Mouse (Mus musculus): ENCODE results near the gene Ankrd24. TPM values are rescaled to one million over a fixed set of nuclear protein-coding genes. Genes with fewer than 3 reads are reported as not detected.
A peak's percentile ranks its signal among the peaks of the same experiment; 100 is the strongest.
"Not testable (repeated sequence)": the region's sequence is repeated elsewhere in the genome, so short reads cannot be mapped to it uniquely, and the experiment has no call there.

Ankrd24 gene
- polyA plus RNA-seq, 1 experiment from 2014 or later = 15.2 TPM

DNA sequence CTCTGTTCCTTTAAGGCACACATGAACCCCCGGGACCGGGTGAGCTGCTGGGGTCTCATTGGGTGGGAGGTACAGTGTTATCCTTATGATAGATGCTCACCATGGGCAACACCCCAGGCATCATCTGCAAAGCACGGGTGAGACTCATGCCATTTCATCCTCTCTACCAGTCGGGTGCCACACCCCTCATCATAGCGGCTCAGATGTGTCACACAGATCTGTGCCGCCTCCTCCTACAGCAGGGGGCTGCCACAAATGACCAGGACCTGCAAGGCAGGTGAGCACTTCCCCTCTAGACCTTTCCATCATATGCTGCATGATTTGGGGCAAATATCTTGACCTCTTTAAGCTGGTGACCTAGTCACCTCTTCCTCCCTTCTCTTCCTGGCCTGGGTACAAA lies 9.8 kb downstream of the Ankrd24 start:
- no peaks in the 10 kb centered on the region for H3K36me3 ChIP-seq
- no peaks in the 10 kb centered on the region for H3K27me3 ChIP-seq
- ATAC-seq (replicated peaks; ENCODE audit: low FRiP score) = no peak
- H3K4me1 ChIP-seq = peaks cover 34% of the 10 kb centered on the region
- 78% methylated on average over 6 of the region's 6 CpGs for WGBS
- H3K27ac ChIP-seq = no peak overlapping the region
- no peak overlapping the region for H3K4me2 ChIP-seq
- H3K9ac ChIP-seq = no peak overlapping the region
- no peak overlapping the region for H3K4me3 ChIP-seq (replicated peaks)
- H3K9me3 ChIP-seq (replicated peaks) = no peaks in the 10 kb centered on the region

DNA sequence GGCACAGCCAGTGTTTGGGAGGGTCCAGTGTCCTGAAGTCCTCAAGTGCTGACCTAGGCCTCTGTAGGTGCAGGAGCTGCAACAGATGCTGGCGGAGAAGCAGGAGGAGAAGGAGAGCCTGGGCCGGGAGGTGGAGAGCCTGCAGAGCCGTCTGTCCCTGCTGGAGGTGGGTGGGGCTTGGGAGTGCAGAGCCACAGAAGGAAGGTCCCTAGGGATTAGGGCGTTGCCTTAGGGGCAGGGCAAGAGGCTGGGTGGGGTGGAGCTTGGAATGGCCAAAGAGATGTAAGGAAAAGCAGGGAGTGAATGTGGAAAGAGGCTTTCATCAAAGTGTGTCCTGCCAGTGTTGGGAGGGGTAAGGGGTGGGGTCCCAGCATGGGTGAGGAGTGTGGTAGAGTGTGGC lies 12.5 kb downstream of the Ankrd24 start:
- not testable (repeated sequence) for H3K27ac ChIP-seq; H3K27me3 ChIP-seq; H3K4me3 ChIP-seq (replicated peaks); H3K9me3 ChIP-seq (replicated peaks); H3K36me3 ChIP-seq; ATAC-seq (replicated peaks; ENCODE audit: low FRiP score); H3K9ac ChIP-seq; H3K4me2 ChIP-seq
- WGBS = 54% methylated on average over 4 of the region's 4 CpGs
- peaks cover 26% of the 10 kb centered on the region for H3K4me1 ChIP-seq

DNA sequence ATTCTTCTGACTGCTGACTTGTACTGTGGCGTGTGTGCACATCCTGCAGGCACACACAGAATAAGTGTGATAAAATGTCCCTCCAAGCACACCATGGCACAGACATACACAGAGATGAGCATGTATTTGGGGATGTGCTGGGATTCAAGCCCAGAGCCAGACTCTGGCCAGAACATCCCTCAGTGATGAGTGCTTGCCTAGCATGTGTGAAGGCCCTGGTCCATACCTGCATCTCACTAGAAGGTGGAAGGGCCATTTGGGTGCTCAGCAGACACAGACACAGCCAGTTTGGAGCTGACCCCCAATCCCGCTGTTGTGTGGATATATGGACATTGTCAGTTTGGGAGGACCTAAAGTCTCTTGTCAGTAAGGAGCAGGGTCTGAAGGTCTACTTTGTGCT lies 13.2 kb downstream of the Ankrd24 start:
- Histone ChIP-seq H3K27ac (no peak overlapping the region), H3K4me2 (no peak overlapping the region), H3K9me3 (replicated peaks) (no peaks in the 10 kb centered on the region), H3K4me1 (peaks cover 26% of the 10 kb centered on the region), H3K36me3 (no peaks in the 10 kb centered on the region), H3K27me3 (no peaks in the 10 kb centered on the region), H3K4me3 (replicated peaks) (no peak overlapping the region), H3K9ac (no peak overlapping the region)
- WGBS = 91% methylated on average over 2 of the region's 2 CpGs
- no peak for ATAC-seq (replicated peaks; ENCODE audit: low FRiP score)

DNA sequence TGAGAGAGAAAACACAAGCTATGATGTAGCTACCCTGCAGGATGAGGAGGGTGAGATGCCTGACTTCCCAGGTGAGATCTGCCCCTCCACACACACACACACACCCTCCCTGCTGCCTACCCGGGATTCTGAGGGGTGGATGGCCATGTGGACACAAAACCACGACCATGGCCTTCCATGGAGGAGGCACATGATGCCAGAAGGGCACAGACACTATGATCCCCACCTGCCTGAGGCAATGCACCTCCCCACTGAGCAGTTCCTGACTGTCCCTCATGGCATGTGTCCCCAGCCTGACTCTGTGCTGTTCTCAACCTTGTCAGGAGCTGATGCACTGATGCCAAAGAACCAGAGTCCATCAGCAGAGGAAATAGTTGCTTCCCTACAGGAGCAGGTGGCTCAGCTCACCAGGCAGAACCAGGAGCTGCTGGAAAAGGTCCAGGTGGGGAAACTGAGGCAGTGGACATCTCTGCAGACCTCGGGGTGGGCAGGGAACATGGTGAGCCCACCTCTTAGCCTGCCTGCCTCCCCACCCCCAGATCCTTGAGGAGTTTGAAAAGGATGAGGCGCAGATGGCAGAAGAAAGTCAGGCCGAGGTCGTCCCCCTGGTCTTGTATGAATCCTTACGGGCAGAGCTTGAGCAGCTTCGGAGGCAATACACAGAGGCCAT lies 13.8 kb downstream of the Ankrd24 start:
- 0 out of 2 replicates have a peak overlapping the region, but pooled peaks have one; percentile 94 for H3K9ac ChIP-seq
- 0 out of 2 replicates have a peak overlapping the region, but pooled peaks have one; percentile 99 for H3K27ac ChIP-seq
- peak overlapping the region; percentile 85 for H3K4me2 ChIP-seq
- no peaks in the 10 kb centered on the region for H3K9me3 ChIP-seq (replicated peaks)
- no peak for ATAC-seq (replicated peaks; ENCODE audit: low FRiP score)
- peak overlapping the region; percentile 77 for H3K4me3 ChIP-seq (replicated peaks)
- peaks cover 26% of the 10 kb centered on the region for H3K4me1 ChIP-seq
- H3K27me3 ChIP-seq = no peaks in the 10 kb centered on the region
- 76% methylated on average over 8 of the region's 8 CpGs for WGBS
- H3K36me3 ChIP-seq = no peaks in the 10 kb centered on the region

DNA sequence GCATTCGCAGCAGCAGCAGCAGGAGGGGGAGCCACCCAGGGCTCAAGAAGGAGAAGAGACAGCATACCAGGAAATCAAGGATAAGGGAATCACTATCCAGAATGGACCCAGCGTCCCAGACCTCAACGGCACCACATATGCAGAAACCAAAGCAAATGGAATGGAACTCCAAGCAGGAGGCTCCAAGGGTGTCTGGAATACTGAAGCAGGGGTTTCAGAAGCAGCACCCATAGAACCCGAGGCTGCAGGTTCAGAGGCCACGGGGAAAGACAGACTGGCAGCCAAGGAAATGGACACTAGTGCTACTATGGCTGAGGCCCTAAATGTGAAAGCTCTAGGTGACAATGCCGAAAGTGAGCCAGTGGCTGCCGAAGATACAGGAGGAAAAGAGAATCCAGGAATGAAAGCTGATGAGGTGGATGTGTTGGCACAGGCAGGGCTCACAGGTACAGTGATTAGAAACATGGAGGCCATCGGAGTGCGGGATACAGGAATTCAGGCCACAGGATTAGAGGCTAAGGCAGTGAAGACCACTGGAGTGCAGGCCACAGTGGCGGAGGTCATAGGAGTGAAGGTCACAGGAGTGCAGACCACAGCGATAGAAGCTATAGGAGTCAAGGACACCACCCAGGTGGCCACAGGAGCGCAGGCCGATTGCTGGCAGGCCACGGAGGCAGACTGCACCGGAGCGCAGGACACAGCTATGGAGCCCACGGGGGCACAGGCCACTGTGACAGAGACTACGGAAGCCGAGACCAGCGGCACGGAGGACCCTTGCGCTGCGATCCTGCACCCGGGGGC lies 14.5 kb downstream of the Ankrd24 start:
- H3K9me3 ChIP-seq (replicated peaks) = no peaks in the 10 kb centered on the region
- WGBS = 18% methylated on average over 24 of the region's 24 CpGs
- peak overlapping the region; percentile 99 for H3K27ac ChIP-seq
- H3K4me1 ChIP-seq = peaks cover 26% of the 10 kb centered on the region
- no peaks in the 10 kb centered on the region for H3K27me3 ChIP-seq
- peak overlapping the region; percentile 77 for H3K4me3 ChIP-seq (replicated peaks)
- H3K9ac ChIP-seq = peak overlapping the region; percentile 94
- H3K36me3 ChIP-seq = no peaks in the 10 kb centered on the region
- ATAC-seq (replicated peaks; ENCODE audit: low FRiP score) = no peak
- peak overlapping the region; percentile 85 for H3K4me2 ChIP-seq

DNA sequence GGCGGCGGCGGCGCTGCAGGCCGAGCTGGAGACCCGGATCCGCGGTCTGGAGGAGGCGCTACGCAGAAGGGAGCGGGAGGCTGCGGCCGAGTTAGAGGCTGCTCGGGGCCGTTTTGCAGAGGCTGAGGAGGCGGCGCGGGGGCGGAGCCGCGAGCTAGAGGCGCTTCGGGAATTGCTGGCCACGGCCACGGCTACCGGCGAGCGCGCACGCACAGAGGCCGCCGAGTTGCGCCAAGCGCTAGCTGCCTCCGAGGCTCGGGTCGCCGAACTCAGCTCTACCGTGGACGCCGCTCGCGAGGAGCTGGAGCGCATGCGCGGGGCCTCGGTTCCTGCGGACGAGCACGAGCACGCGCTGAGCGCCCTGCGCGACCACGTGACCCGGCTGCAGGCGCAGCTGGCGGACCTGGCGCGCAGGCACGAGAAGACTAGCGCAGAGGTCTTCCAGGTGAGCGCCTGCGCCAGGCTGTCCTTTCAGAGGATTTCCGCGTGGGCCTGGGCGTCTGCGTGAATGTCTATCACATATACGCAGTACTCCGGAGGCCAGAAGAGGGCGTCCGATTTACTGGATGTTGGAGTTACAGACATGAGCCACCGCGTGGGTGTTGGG lies 15.2 kb downstream of the Ankrd24 start:
- H3K36me3 ChIP-seq = no peaks in the 10 kb centered on the region
- H3K9me3 ChIP-seq (replicated peaks) = no peaks in the 10 kb centered on the region
- H3K4me3 ChIP-seq (replicated peaks) = peak overlapping the region; percentile 77
- under 1% methylated on average over 75 of the region's 75 CpGs for WGBS
- H3K27me3 ChIP-seq = no peaks in the 10 kb centered on the region
- H3K27ac ChIP-seq = peak overlapping the region; percentile 99
- peak overlapping the region; percentile 94 for H3K9ac ChIP-seq
- H3K4me1 ChIP-seq = peaks cover 28% of the 10 kb centered on the region
- peak overlapping the region; percentile 85 for H3K4me2 ChIP-seq
- ATAC-seq (replicated peaks; ENCODE audit: low FRiP score) = peak; percentile 88

DNA sequence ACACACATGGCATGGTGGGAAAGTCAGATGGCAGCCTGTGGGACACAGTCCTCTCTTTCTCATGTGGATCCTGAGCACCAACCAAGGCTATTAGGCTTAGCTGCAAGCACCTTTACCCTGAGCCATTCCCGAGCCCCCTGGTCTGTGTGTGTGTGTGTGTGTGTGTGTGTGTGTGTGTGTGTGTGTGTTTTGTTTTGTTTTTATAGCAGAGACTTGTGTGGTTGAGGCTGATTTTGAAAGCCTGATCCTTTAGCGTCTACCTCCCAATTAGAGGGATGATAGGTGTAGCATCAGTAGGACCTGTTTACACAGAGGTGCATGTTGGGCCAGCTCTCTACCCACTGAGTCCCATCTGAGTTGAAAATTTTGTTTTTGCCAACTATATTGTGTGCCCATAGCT lies 15.8 kb downstream of the Ankrd24 start:
- peak; percentile 10; the same call in 1 of the 2 replicates for ATAC-seq (replicated peaks; ENCODE audit: low FRiP score)
- Histone ChIP-seq H3K9me3 (replicated peaks) (no peaks in the 10 kb centered on the region), H3K9ac (peak overlapping the region; percentile 94; the same call in 1 of the 2 replicates), H3K4me2 (peak overlapping the region; percentile 85), H3K27ac (peak overlapping the region; percentile 99), H3K27me3 (no peaks in the 10 kb centered on the region), H3K4me1 (peaks cover 31% of the 10 kb centered on the region), H3K4me3 (replicated peaks) (peak overlapping the region; percentile 77), H3K36me3 (no peaks in the 10 kb centered on the region)
- WGBS = 45% methylated on average over 2 of the region's 2 CpGs

DNA sequence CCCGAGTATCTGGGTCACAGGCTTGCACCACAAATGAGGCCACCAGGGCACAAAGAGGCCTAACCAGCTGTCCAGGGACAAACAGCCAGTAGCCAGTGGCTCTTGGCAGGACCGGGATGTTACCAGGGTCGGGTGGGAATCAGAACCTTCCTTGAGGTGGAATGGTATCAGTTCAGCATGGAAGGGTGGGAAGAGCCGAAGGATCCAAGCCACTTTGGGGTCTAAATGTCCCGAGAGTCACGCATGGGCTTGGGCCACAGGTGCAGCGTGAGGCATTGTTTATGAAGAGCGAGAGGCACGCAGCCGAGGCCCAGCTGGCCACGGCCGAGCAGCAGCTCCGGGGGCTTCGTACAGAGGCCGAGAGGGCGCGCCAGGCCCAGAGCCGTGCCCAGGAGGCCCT lies 16.4 kb downstream of the Ankrd24 start:
- H3K9ac ChIP-seq = no peak overlapping the region

DNA sequence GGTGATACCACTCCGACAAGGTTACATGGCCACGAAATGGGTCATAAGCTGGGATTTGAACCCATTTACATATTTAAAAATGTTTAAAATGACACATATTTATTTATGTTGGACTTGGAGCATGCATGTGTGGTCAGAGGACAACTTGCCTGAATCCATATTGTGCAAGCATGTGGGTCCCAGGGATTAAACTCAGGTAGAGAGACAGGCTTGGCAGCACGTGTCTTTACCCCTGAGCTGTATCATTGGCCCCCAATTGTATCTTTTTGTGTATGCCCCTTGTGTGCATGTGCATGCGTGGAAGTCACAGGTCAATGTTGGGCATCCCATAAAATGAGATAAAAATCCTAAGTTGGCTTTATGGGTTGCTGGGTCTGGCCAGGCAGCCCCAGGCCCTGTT lies 17.1 kb downstream of the Ankrd24 start:
- no peak overlapping the region for H3K4me2 ChIP-seq
- no peaks in the 10 kb centered on the region for H3K27me3 ChIP-seq
- H3K9me3 ChIP-seq (replicated peaks) = no peaks in the 10 kb centered on the region
- H3K4me1 ChIP-seq = peaks cover 35% of the 10 kb centered on the region
- ATAC-seq (replicated peaks; ENCODE audit: low FRiP score) = no peak
- 91% methylated on average over 4 of the region's 4 CpGs for WGBS
- peaks cover 3% of the 10 kb centered on the region; the same call in 1 of the 2 replicates for H3K36me3 ChIP-seq
- no peak overlapping the region for H3K4me3 ChIP-seq (replicated peaks)
- H3K9ac ChIP-seq = no peak overlapping the region
- no peak overlapping the region for H3K27ac ChIP-seq

More for the DNA sequence above, 16.4 kb downstream of the Ankrd24 start:
- Histone ChIP-seq H3K4me2 (no peak overlapping the region), H3K9me3 (replicated peaks) (no peaks in the 10 kb centered on the region), H3K27ac (no peak overlapping the region), H3K4me1 (peaks cover 31% of the 10 kb centered on the region), H3K27me3 (no peaks in the 10 kb centered on the region), H3K4me3 (replicated peaks) (0 out of 2 replicates have a peak overlapping the region, but pooled peaks have one; percentile 77), H3K36me3 (no peaks in the 10 kb centered on the region)
- WGBS = 93% methylated on average over 18 of the region's 18 CpGs
- ATAC-seq (replicated peaks; ENCODE audit: low FRiP score) = no peak

DNA sequence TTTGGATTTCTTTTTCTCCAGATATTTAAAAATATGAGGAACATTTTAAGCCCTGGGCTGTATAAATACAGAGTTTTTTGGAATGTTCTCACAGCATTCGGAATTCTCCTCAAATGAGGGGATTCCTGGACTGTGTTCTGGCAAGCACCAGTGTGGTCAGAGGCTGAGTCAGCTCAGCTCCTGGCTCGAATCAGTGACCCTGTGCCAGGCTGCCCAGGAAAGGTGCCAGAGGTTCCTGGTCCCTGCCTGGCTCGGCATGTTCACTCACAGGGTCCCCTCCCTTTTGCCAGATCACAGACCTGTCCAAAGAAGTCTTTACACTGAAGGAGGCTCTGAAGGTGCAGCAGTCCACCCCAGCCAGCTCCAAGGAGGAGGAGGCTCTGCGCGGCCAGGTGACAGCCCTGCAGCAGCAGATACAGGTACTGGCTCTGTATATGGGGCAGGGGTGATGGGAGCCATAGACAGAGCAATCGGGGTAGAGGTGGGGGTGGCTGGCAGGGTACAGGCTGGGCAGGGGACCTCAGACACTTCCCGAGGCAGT lies 17.7 kb downstream of the Ankrd24 start:
- H3K9me3 ChIP-seq (replicated peaks) = peaks cover 4% of the 10 kb centered on the region; the same call in 1 of the 2 replicates
- H3K9ac ChIP-seq = no peak overlapping the region
- WGBS = 82% methylated on average over 7 of the region's 7 CpGs
- no peak overlapping the region for H3K4me3 ChIP-seq (replicated peaks)
- H3K36me3 ChIP-seq = peaks cover 10% of the 10 kb centered on the region
- no peak overlapping the region for H3K4me2 ChIP-seq
- no peaks in the 10 kb centered on the region for H3K27me3 ChIP-seq
- H3K27ac ChIP-seq = no peak overlapping the region
- H3K4me1 ChIP-seq = peaks cover 35% of the 10 kb centered on the region
- no peak for ATAC-seq (replicated peaks; ENCODE audit: low FRiP score)

DNA sequence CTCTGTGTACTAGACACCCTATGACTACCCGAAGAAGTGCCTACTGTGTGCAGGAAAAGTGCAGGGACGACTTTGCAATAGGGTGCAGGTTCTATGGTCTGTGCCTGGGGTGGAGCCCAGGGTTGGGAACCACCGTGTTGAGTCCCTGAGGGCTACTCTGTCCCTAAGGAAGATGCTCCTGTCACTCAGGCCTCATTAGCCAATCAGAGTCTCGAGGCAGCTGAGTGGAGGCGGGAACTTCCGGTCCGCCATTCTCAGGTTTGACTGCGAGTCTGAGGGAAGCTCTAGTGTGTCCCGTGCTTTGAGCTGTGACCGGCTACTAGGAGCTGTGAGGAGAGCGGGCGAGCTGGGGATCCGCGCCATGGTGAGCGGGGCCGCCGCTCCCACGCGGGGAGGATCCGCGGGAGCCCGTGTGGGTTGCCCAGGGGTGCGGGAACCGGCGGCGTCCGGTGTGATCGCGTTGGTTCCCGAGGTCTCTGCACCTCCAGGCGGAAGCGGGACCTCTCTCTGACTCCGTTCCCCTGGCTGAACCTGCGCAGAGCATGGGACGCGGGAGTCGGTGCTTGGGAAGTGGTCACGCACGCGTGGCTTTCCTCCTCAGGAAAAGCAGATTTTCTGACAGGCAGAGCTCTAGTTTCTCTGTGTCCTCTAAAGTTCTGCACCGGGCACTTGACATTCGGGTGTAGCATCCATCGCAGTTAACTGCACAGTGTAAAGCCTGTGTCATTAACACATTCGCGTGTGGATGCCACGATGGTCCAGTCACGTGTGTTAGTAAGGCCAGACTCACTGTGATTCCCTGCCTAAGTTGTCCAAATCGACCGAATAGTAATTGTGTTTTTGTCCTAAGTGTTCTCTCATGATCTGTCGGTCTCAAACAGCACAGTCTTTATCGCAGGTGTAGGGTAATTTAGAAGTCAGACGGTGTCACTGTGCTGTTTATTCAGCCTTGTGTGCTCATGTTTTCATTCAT lies 20.7 kb downstream of the Ankrd24 start, which contains the start of gene Gm10778:
Gene Gm10778, plus strand, starts transcription at position 257 of the 973 bp plus-strand sequence.
- Histone ChIP-seq H3K9ac (peak within 1 kb of the TSS; percentile 59), H3K4me1 (peaks cover 15% of the 10 kb centered on the region), H3K4me3 (replicated peaks) (peak within 1 kb of the TSS; percentile 59), H3K27ac (peak within 1 kb of the TSS; percentile 89), H3K36me3 (peaks cover 33% of the 10 kb centered on the region), H3K4me2 (peak within 1 kb of the TSS; percentile 67)
- 1% methylated on average over 39 of the region's 52 CpGs for WGBS
- ATAC-seq (replicated peaks; ENCODE audit: low FRiP score) = peak; percentile 97
- H3K27me3 ChIP-seq; H3K9me3 ChIP-seq (replicated peaks): not testable (repeated sequence)
